Mouse (Mus musculus) midbrain, embryonic 15.5 days (tissue): ENCODE data around the gene Fibp. TPM values are rescaled to one million over a fixed set of nuclear protein-coding genes. Genes with fewer than 3 reads are reported as not detected.
"Not testable (repeated sequence)": the region's sequence is repeated elsewhere in the genome, so short reads cannot be mapped to it uniquely, and the experiment has no call there.

Experiments
- ATAC-seq: fragments of 200-750 bp; cut with Nextera tagmentation; replicated peaks from 2 replicates; pipeline ENCODE4 v1.8.0; 2017; ENCODE audit warnings: moderate TSS enrichment
- H3K27ac ChIP-seq: fragments of 300-500 bp; sonication (generic); 2 replicates; pipeline ENCODE4 v1.5.1; 2015; ENCODE audit warnings: mild to moderate bottlenecking, inconsistent platforms
- H3K27me3 ChIP-seq: fragments of 300-500 bp; sonication (generic); replicated peaks from 2 replicates; pipeline ENCODE4 v1.6.1; 2015; ENCODE audit warnings: inconsistent platforms
- H3K36me3 ChIP-seq: fragments of 300-500 bp; sonication (generic); replicated peaks from 2 replicates; pipeline ENCODE4 v1.6.1; 2015; ENCODE audit warnings: inconsistent platforms
- H3K4me1 ChIP-seq: fragments of 300-500 bp; sonication (generic); 2 replicates; pipeline ENCODE4 v1.6.1; 2015; ENCODE audit warnings: inconsistent platforms
- H3K4me2 ChIP-seq: fragments of 300-500 bp; sonication (generic); 2 replicates; pipeline ENCODE4 v1.6.1; 2015; ENCODE audit warnings: inconsistent platforms, mild to moderate bottlenecking, moderate library complexity
- H3K4me3 ChIP-seq: fragments of 300-500 bp; sonication (generic); 2 replicates; pipeline ENCODE4 v1.5.1; 2015; ENCODE audit warnings: mild to moderate bottlenecking, inconsistent platforms
- H3K9ac ChIP-seq: fragments of 300-500 bp; sonication (generic); 2 replicates; pipeline ENCODE4 v1.6.1; 2015; ENCODE audit warnings: mild to moderate bottlenecking, inconsistent platforms
- H3K9me3 ChIP-seq: fragments of 300-500 bp; sonication (generic); 2 replicates; pipeline ENCODE4 v1.6.1; 2016; ENCODE audit warnings: inconsistent platforms
- WGBS: fragments of 180-500 bp; shearing (Covaris S2); methylation state at CpG from one replicate; pipeline ENCODE4 v1.1.7; 2015; ENCODE audit warnings: mixed read lengths; 5-methylcytosine and 5-hydroxymethylcytosine counted together
- polyA plus RNA-seq: library from polyadenylated mRNA; unstranded; fragments of >200 nt; fragmentation: Nextera tagmentation; extraction: Ambion mirVana; gene quantifications from 2 replicates; pipeline ENCODE4 v1.2.1, GENCODE M21; 2015

Gene Fibp
- polyA plus RNA-seq, 1 experiment from 2014 or later, result 180 TPM

- no peak for ATAC-seq
- Histone ChIP-seq H3K9me3 (no peaks in the 10 kb centered on the region), H3K27ac (no peak overlapping the region), H3K4me1 (peaks cover 32% of the 10 kb centered on the region), H3K4me3 (no peak overlapping the region), H3K9ac (no peak overlapping the region), H3K36me3 (peaks cover 13% of the 10 kb centered on the region; the same call in 1 of the 2 replicates), H3K27me3 (no peaks in the 10 kb centered on the region), H3K4me2 (no peak overlapping the region)
- WGBS, result 98% methylated on average over 7 of the region's 7 CpGs
Measured at GRCm38 (mm10) chr19:5485821-5486220, 25.4 kb downstream of the Fibp start.

- no peaks in the 10 kb centered on the region for H3K9me3 ChIP-seq
- no peak overlapping the region for H3K4me2 ChIP-seq
- ATAC-seq, result no peak
- no peak overlapping the region for H3K9ac ChIP-seq
- H3K36me3 ChIP-seq, result peaks cover 13% of the 10 kb centered on the region; the same call in 1 of the 2 replicates
- no peaks in the 10 kb centered on the region for H3K27me3 ChIP-seq
- H3K4me1 ChIP-seq, result peaks cover 32% of the 10 kb centered on the region
- H3K27ac ChIP-seq, result no peak overlapping the region
- 94% methylated on average over 8 of the region's 8 CpGs for WGBS
- H3K4me3 ChIP-seq, result no peak overlapping the region
Measured at GRCm38 (mm10) chr19:5486286-5486685, 25.9 kb downstream of the Fibp start.

GRCm38 (mm10) chr19:5486771-5487170 lies 26.4 kb downstream of the Fibp start:
- WGBS, result 87% methylated on average over 4 of the region's 4 CpGs
- peaks cover 13% of the 10 kb centered on the region; the same call in 1 of the 2 replicates for H3K36me3 ChIP-seq
- ATAC-seq, result no peak
- H3K4me1 ChIP-seq, result peaks cover 37% of the 10 kb centered on the region
- H3K27ac ChIP-seq, result peak overlapping the region; percentile 96; the same call in 1 of the 2 replicates
- no peak overlapping the region for H3K9ac ChIP-seq
- H3K27me3 ChIP-seq, result no peaks in the 10 kb centered on the region
- no peaks in the 10 kb centered on the region for H3K9me3 ChIP-seq
- H3K4me2 ChIP-seq, result peak overlapping the region; percentile 83
- H3K4me3 ChIP-seq, result 0 out of 2 replicates have a peak overlapping the region, but pooled peaks have one; percentile 62

- under 1% methylated on average over 39 of the region's 39 CpGs for WGBS
- peaks cover 49% of the 10 kb centered on the region for H3K4me1 ChIP-seq
- peak; percentile 58 for ATAC-seq
- H3K9me3 ChIP-seq, result no peaks in the 10 kb centered on the region
- H3K36me3 ChIP-seq, result peaks cover 10% of the 10 kb centered on the region
- H3K4me3 ChIP-seq, result peak within 1 kb of the TSS; percentile 62
- H3K27me3 ChIP-seq, result no peaks in the 10 kb centered on the region
- H3K27ac ChIP-seq, result peak within 1 kb of the TSS; percentile 96
- peak within 1 kb of the TSS; percentile 66 for H3K9ac ChIP-seq
- H3K4me2 ChIP-seq, result peak within 1 kb of the TSS; percentile 83
Measured at GRCm38 (mm10) chr19:5487768-5488550, 27.5 kb downstream of the Fibp start, which contains the start of gene Mus81. Mus81 (minus strand) TSS chr19:5488402.

DNA sequence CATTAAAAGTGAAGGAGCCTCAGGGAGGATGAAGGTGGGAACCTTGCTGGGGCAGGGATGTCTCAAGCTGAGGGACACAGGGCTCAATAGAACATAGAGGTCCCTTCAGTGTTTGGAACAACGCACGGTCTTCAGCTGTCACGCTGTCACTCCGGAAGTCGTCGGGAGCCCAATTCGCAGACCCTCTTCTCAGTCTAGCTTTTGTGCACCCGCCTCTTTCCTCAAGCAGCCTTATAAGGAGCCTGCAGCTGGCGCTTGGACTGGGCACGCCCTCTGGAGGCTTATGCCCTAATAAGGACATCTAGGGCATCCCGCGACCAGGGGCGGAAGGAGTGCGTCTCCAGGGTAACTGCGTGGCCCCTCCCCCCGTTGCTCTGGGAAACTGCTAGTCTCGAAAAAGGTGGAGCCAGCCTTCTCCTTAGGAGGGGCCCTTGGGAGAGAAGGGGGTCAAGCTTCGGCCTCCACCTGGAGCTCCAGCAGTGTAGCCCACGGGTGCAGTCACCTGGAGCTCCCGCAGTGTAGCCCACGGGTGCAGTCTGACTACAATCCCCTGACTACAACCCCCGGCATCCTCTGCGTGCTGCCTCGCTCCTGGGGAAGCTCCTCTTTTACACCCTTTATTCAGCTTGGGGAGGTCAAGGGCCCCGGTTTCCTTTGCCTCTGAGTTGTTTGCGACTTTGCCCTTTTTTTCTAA lies 28.6 kb downstream of the Fibp start:
- ATAC-seq, result peak; percentile 75
- Histone ChIP-seq H3K4me3 (peak overlapping the region; percentile 62), H3K9me3 (no peaks in the 10 kb centered on the region), H3K9ac (peak overlapping the region; percentile 39), H3K27me3 (no peaks in the 10 kb centered on the region), H3K4me2 (peak overlapping the region; percentile 83), H3K4me1 (peaks cover 52% of the 10 kb centered on the region), H3K27ac (peak overlapping the region; percentile 96), H3K36me3 (peaks cover 15% of the 10 kb centered on the region)
- under 1% methylated on average over 26 of the region's 26 CpGs for WGBS

- not testable (repeated sequence) for H3K27me3 ChIP-seq, H3K9ac ChIP-seq, H3K9me3 ChIP-seq, ATAC-seq
- 48% methylated on average over 10 of the region's 10 CpGs for WGBS
- H3K27ac ChIP-seq, result peak overlapping the region; percentile 96
- H3K4me3 ChIP-seq, result peak overlapping the region; percentile 83
- peak overlapping the region; percentile 83 for H3K4me2 ChIP-seq
- H3K4me1 ChIP-seq, result peaks cover 52% of the 10 kb centered on the region
- peaks cover 20% of the 10 kb centered on the region for H3K36me3 ChIP-seq
Measured at GRCm38 (mm10) chr19:5489721-5490120, 29.3 kb downstream of the Fibp start.

- Histone ChIP-seq H3K36me3 (peaks cover 21% of the 10 kb centered on the region), H3K4me1 (peaks cover 52% of the 10 kb centered on the region), H3K27ac (peak within 1 kb of the TSS; percentile 96), H3K9me3 (no peaks in the 10 kb centered on the region), H3K9ac (peak within 1 kb of the TSS; percentile 88), H3K4me2 (peak within 1 kb of the TSS; percentile 83), H3K27me3 (no peaks in the 10 kb centered on the region), H3K4me3 (peak within 1 kb of the TSS; percentile 83)
- ATAC-seq, result peak; percentile 77
- WGBS, result under 1% methylated on average over 62 of the region's 62 CpGs
Measured at GRCm38 (mm10) chr19:5490313-5490897, 30.0 kb downstream of the Fibp start, which contains the start of gene Cfl1. Cfl1 (plus strand) TSS chr19:5490455.

DNA sequence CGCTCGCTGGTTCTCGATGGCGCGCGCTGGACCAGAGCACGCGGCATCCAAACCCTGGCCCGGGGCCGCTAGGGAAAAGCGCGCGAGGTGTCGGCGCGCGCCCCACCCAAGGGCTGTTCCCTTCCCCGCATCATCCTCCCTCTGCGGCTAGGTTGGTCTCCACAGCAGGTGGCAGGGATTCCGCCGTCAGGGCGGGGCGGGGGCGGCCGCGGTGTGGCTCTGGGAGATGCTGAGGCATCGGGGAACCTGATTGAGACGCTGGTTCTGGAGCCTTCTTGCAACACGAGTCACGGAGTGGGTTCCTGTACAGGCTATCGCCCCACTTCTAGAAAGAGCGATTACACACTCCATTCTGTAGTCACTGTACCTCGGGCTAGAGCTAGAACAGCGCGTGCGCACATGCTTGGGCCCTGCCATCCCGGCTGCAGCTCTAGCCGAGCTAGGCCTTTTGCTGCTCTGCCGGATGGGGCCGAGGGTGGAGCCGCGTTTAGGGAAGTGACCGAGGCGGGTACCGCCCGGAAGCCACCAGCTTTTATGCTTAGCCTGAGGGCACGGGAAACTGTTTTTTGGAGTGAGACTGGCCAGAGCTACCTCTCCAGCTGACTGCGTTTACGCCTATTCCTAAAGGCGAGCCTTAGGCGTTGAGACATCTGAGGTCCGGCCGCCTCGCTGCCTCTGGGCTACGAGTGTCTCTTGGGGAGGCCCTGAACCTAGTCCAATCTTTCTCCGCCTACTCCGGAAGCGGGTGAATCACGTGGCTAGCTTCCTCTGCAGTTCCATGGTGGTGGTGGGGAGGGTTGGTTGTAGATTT lies 30.7 kb downstream of the Fibp start:
- Histone ChIP-seq H3K9ac (peak overlapping the region; percentile 88), H3K4me2 (peak overlapping the region; percentile 81), H3K36me3 (peaks cover 28% of the 10 kb centered on the region), H3K27ac (peak overlapping the region; percentile 96), H3K27me3 (no peaks in the 10 kb centered on the region), H3K4me1 (peaks cover 52% of the 10 kb centered on the region), H3K9me3 (no peaks in the 10 kb centered on the region), H3K4me3 (peak overlapping the region; percentile 83)
- peak; percentile 45 for ATAC-seq
- WGBS, result under 1% methylated on average over 59 of the region's 59 CpGs

- H3K9me3 ChIP-seq, result no peaks in the 10 kb centered on the region
Measured at GRCm38 (mm10) chr19:5492641-5493040, 32.2 kb downstream of the Fibp start.

GRCm38 (mm10) chr19:5493301-5493721 lies 32.9 kb downstream of the Fibp start:
- peaks cover 49% of the 10 kb centered on the region for H3K36me3 ChIP-seq

More at GRCm38 (mm10) chr19:5492641-5493040, 32.2 kb downstream of the Fibp start:
- ATAC-seq, result no peak
- Histone ChIP-seq H3K4me1 (peaks cover 37% of the 10 kb centered on the region), H3K27me3 (no peaks in the 10 kb centered on the region), H3K4me3 (peak overlapping the region; percentile 83; the same call in 1 of the 2 replicates), H3K9ac (no peak overlapping the region), H3K36me3 (peaks cover 43% of the 10 kb centered on the region), H3K4me2 (no peak overlapping the region), H3K27ac (no peak overlapping the region)
- WGBS, result 85% methylated on average over 4 of the region's 4 CpGs

DNA sequence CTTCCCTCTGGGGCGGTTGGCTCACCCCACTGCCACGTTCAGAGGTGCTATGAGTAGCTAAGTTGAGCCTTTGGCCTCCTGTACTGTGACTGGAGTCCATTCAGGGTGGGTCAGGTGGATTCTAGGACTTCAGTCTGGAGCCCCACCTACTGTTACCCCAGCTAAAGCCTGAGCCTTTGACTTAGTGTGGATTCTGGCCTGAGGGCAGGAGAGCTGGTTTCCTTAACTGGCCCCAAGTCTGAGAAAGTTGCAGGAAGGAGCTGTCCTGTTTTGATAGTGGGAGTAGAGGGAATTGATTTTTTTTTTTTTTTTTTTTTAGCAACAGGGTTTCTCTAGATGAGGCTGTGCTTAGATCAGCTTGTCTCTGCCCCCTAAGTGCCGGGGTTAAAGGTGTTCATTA lies 33.9 kb downstream of the Fibp start:
- Histone ChIP-seq H3K4me2 (no peak overlapping the region), H3K9ac (no peak overlapping the region), H3K27ac (no peak overlapping the region), H3K9me3 (no peaks in the 10 kb centered on the region), H3K4me1 (peaks cover 26% of the 10 kb centered on the region), H3K36me3 (peaks cover 49% of the 10 kb centered on the region), H3K4me3 (no peak overlapping the region), H3K27me3 (no peaks in the 10 kb centered on the region)
- WGBS, result 87% methylated on average over 3 of the region's 3 CpGs
- ATAC-seq, result no peak

More at GRCm38 (mm10) chr19:5493301-5493721, 32.9 kb downstream of the Fibp start:
- H3K27me3 ChIP-seq, H3K9ac ChIP-seq, ATAC-seq, H3K4me3 ChIP-seq, H3K9me3 ChIP-seq, H3K4me2 ChIP-seq, H3K27ac ChIP-seq: not testable (repeated sequence)
- WGBS, result 63% methylated on average over 9 of the region's 9 CpGs
- H3K4me1 ChIP-seq, result peaks cover 36% of the 10 kb centered on the region
